Mouse (Mus musculus): Measurements from ENCODE around the gene Sh3rf3. TPM values are rescaled to one million over a fixed set of nuclear protein-coding genes. Genes with fewer than 3 reads are reported as not detected.

Gene Sh3rf3
- total RNA-seq, 2 experiments from 2014 or later = 2.6 to 3.2 TPM

GRCm38 (mm10) chr10:59112755-59113154, 299.6 kb downstream of the Sh3rf3 start:
- no peak for DNase-seq

- DNase-seq = no peak
These were observed 300.2 kb downstream of the Sh3rf3 start for GRCm38 (mm10) chr10:59113386-59113785.

- no peak for DNase-seq
These were observed 301.6 kb downstream of the Sh3rf3 start for GRCm38 (mm10) chr10:59114535-59115291.

GRCm38 (mm10) chr10:59115691-59116090, 302.5 kb downstream of the Sh3rf3 start:
- DNase-seq = no peak

GRCm38 (mm10) chr10:59116331-59116730, 303.2 kb downstream of the Sh3rf3 start:
- DNase-seq = no peak

GRCm38 (mm10) chr10:59117555-59117954, 304.4 kb downstream of the Sh3rf3 start:
- DNase-seq = no peak

GRCm38 (mm10) chr10:59119001-59119400, 305.8 kb downstream of the Sh3rf3 start:
- DNase-seq = no peak

GRCm38 (mm10) chr10:59119811-59120210, 306.7 kb downstream of the Sh3rf3 start:
- DNase-seq = no peak

- no peak for DNase-seq
These were observed 312.3 kb downstream of the Sh3rf3 start for GRCm38 (mm10) chr10:59125497-59125896.

- DNase-seq = no peak
These were observed 314.5 kb downstream of the Sh3rf3 start for GRCm38 (mm10) chr10:59127637-59128036.

GRCm38 (mm10) chr10:59131926-59132628, 318.9 kb downstream of the Sh3rf3 start:
- DNase-seq = no peak

GRCm38 (mm10) chr10:59133478-59134009, 320.4 kb downstream of the Sh3rf3 start:
- DNase-seq = no peak

GRCm38 (mm10) chr10:59149956-59150383, 336.8 kb downstream of the Sh3rf3 start:
- peak; percentile 51 for DNase-seq

GRCm38 (mm10) chr10:59150938-59151657, 337.9 kb downstream of the Sh3rf3 start:
- DNase-seq = no peak

- no peak for DNase-seq
These were observed 339.5 kb downstream of the Sh3rf3 start for GRCm38 (mm10) chr10:59152544-59153081.

GRCm38 (mm10) chr10:59158627-59159026, 345.5 kb downstream of the Sh3rf3 start:
- DNase-seq = no peak

- DNase-seq = no peak
These were observed 349.2 kb downstream of the Sh3rf3 start for GRCm38 (mm10) chr10:59162185-59162897.

GRCm38 (mm10) chr10:59166104-59166944, 353.2 kb downstream of the Sh3rf3 start:
- peak; percentile 35 for DNase-seq

GRCm38 (mm10) chr10:59171042-59171441, 357.9 kb downstream of the Sh3rf3 start:
- DNase-seq = no peak

- no peak for DNase-seq
These were observed 359.4 kb downstream of the Sh3rf3 start for GRCm38 (mm10) chr10:59172539-59172938.

GRCm38 (mm10) chr10:59179620-59180019, 366.5 kb downstream of the Sh3rf3 start:
- no peak for DNase-seq
